Mouse (Mus musculus) cerebellum, adult 18-20 months (tissue): ENCODE data around the gene Gm5580.
"Not testable (repeated sequence)": the region's sequence is repeated elsewhere in the genome, so short reads cannot be mapped to it uniquely, and the experiment has no call there.

ENCODE experiments used
- DNase-seq, 2 experiments: peaks; one replicate each; pipeline ENCODE4 v3.0.0; 2021

Gene Gm5580

GRCm38 (mm10) chr6:116550841-116551240 is at the start of gene Gm5580:
TSS of gene Gm5580 (plus strand) at chr6:116551141.
- not testable (repeated sequence) for DNase-seq

GRCm38 (mm10) chr6:116506302-116507003 is 44.5 kb upstream of the Gm5580 start, which contains the start of gene Olfr212:
TSS of gene Olfr212 (plus strand) at chr6:116506516.
- DNase-seq, result peak; percentile 2 to 6

DNA sequence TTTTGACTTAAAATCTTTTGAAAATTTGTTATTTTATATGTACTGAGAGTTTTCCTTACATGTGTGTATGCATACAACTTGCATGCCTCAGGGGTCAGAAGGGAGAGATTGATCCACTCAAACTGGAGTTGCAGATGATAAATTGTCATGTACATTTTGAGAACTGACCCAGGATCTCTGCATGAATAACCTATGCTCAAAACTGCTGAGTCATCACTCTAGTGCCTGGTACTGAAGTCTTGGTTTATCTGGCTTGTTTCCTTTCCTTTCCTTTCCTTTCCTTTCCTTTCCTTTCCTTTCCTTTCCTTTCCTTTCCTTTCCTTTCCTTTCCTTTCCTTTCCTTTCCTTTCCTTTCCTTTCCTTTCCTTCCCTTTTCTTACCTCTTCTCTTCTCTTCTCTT is 36.1 kb upstream of the Gm5580 start:
- DNase-seq, result no peak

GRCm38 (mm10) chr6:116538156-116538555 is 12.8 kb upstream of the Gm5580 start, which contains the start of gene Olfr213:
TSS of gene Olfr213 (plus strand) at chr6:116538456.
- no peak for DNase-seq

GRCm38 (mm10) chr6:116542500-116542899 is 8.4 kb upstream of the Gm5580 start:
- DNase-seq, result no peak

DNA sequence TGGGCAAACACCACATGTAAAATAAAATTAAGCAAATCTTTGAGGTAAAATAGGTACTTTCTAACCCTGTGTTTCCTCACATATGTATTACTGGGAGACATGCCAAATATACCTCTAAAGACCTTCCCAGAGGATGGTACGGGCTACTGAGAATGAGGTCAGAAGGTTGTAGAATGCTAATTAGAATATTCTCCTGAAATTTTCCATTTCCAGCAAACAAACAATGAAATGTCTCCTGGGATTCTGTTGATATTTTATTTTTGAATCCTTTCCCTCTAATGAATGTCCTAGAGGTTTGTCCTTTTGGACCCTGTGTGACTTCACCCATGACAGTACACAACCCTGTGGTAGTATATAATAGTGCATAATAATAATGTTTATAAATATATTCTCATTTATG is 3.0 kb downstream of the Gm5580 start, which contains the start of gene Olfr214:
Gene Olfr214 (plus strand): TSS at position 301 of the 400 bp plus-strand sequence.
- no peak for DNase-seq

- DNase-seq, result no peak
Observed at GRCm38 (mm10) chr6:116554952-116555351, 4.0 kb downstream of the Gm5580 start.

DNA sequence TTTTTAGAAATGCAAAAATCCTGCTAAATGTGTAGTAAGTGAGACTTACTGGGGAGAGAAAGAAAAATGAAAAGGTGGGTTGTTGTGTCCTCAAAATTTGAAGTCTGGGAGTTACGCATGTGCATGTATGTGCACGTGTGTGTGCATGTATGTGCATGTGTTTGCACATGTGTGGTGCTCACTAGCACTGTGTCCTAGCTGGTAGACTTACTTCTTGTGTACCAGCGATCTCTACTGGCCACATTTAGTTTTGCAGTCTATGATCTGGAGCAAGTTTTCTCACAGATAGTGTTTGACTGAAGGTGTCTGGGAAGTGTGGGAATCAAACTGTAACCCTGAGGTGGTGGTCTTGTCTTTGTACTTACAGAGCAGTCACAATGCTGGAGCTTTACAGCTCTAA is 18.9 kb downstream of the Gm5580 start:
- peak; percentile 26 to 40 for DNase-seq

- DNase-seq, result no peak
Observed at GRCm38 (mm10) chr6:116584095-116584494, 33.2 kb downstream of the Gm5580 start, which contains the start of gene Olfr215. TSS of gene Olfr215 (minus strand) at chr6:116584195.

- DNase-seq, result not testable (repeated sequence)
Observed at GRCm38 (mm10) chr6:116600969-116601368, 50.0 kb downstream of the Gm5580 start.
